Mouse (Mus musculus): ENCODE results near the gene Pea15a.
"Not testable (repeated sequence)": the region's sequence is repeated elsewhere in the genome, so short reads cannot be mapped to it uniquely, and the experiment has no call there.

Pea15a gene

DNA sequence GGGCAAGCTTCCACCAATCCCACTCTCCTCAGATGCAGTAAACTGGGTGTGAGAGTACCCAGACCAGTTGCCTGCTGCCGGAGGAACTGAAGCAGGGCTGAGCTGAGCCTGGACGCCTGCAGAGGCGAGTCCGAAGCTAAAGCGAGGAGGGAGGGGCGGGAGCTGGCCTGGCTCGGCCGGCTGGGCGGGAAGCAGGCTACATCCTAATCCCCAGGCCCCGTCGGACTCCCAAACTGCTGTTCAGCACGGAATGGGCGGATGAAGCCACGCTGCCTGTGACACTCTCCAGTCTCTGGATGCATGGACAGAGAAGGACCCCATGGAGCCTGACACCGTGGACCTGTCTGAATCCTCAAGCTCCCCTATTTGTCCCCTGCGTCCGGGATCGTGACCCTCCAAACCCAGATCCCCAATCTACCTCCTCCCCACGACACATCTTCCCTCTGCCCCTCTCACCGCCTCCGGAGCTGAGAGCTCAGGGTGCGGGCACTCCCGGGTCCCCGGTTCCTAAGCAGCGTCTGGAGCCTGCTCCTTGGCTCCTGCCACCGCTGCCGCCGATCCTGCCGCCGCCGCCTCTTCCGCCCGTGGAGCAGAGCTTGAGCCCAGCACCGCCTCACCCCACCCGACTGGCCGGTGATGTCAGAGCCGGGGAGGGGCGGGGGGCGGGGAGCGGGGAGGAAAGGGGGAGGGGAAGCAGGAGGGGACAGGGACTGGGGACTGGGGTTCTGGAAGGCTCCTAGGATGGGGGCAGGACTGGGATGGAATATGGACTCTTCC is at the start of gene Pea15a:
Gene Pea15a, minus strand, starts transcription at position 664 of the 777 bp plus-strand sequence.
- DNase-seq (ENCODE audit: low read depth, low spot score), result peak; percentile 76

- DNase-seq (ENCODE audit: low read depth, low spot score), result peak; percentile 48
These were observed 41.1 kb upstream of the Pea15a start for GRCm38 (mm10) chr1:172247679-172248078.

GRCm38 (mm10) chr1:172247216-172247615 is 40.6 kb upstream of the Pea15a start:
- no peak for DNase-seq (ENCODE audit: low read depth, low spot score)

GRCm38 (mm10) chr1:172244645-172245044 is 38.0 kb upstream of the Pea15a start:
- not testable (repeated sequence) for DNase-seq (ENCODE audit: low read depth, low spot score)

DNA sequence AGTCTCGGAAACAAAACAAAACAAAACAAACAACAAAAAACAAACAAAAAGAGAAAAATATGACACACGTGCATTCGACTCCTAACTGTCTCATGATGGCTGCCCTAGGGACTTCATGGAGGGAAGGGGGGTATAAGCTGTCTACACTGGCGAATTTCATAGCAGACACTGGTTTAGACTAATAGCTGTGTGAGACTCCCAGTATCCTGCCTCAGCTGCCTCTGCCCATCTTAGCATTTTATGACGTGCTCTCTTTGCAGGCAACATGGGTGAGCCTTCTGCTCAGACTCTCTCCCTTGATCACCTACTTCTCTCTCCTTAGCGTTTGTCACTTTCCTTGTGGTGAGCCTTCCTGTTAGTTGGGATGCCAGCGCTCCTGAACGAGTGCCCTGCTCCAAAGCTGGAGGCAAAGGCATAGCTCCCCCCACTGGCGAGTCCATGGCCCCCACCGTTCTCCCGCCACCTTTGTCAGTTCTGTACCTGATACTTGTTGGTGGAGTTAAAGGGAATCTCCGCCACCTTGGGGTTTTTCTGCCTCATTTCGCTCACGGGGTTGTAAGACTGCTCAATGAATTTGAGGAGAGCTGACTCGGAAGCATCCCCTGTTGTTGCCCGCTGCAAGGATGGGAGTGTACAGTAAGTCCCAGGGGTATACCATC is 37.1 kb upstream of the Pea15a start:
- DNase-seq (ENCODE audit: low read depth, low spot score), result peak; percentile 34

DNA sequence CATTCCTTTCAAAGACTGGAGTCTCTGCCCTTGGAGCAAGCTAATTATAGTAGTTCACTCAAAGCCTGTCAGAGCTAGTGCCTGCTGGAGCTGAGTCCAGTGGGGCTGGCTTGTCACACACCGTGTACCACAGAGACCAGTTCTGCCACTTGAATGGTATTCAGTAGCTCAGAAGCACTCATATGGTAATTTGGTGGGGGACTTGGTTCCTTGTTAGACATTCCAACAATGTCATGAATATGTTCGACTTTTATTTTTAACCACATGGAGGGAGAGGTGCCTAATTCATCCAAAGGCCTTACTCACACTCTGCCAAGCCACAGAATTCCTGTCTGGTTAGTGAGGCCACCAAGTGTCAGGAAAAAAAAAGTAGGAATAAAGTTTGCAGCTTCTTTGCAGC is 35.8 kb upstream of the Pea15a start:
- peak; percentile 64 for DNase-seq (ENCODE audit: low read depth, low spot score)

DNA sequence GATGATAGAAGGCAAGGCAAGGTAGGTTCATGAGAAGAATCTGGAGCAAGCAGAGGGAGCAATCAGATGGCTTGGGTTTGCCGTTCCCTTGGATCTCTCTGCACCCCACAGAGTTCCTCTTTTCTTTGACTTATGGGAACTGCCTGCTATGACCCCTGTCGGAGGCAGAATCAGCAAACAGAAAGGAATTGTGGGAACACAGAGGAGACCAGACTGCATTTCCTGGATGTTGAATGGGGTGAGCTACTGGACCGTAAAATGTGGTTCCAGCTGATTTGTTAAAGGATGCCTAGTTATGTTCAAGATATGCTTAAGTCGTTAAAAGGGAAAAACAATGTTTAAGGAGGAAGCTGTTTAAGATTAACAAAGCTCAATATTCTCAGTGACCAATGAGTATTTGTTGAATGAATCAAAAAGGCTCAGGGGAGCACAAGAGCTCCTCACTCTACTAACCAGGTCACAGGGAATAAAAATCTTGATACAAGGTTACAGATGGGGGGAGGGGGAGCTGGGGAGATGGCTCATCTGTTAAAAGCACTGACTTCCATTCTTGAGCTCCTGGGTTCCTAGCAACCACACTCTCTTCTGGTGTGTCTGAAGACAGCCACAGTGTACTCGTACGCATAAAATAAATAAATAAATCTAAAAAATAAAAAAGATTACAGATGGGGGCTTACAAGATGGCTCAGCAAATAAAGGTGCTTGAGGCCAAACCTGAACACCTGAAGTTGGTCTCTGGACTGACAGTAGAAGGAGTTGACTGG is 34.5 kb upstream of the Pea15a start:
- DNase-seq (ENCODE audit: low read depth, low spot score), result no peak

DNA sequence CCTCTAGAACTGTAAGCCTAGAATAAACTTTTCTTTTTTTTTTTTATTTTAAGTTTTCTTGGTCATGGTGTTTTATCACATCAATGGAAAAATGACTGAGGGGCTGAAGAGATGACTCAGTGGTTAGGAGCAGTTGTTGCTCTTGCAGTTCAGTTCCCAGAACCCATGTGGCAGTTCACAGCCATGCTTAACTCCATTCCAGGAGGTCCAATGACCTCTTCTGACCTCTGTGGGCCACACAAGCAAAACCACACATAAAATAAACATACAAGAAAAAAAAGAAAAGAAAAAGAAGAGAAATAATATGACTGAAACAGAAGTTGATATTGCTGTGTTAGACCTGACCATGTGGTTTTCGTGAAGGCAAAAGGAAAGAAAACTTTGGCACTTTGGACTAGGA is 22.6 kb upstream of the Pea15a start:
- DNase-seq (ENCODE audit: low read depth, low spot score), result no peak

- no peak for DNase-seq (ENCODE audit: low read depth, low spot score)
These were observed 21.6 kb upstream of the Pea15a start for GRCm38 (mm10) chr1:172228209-172228608.

DNA sequence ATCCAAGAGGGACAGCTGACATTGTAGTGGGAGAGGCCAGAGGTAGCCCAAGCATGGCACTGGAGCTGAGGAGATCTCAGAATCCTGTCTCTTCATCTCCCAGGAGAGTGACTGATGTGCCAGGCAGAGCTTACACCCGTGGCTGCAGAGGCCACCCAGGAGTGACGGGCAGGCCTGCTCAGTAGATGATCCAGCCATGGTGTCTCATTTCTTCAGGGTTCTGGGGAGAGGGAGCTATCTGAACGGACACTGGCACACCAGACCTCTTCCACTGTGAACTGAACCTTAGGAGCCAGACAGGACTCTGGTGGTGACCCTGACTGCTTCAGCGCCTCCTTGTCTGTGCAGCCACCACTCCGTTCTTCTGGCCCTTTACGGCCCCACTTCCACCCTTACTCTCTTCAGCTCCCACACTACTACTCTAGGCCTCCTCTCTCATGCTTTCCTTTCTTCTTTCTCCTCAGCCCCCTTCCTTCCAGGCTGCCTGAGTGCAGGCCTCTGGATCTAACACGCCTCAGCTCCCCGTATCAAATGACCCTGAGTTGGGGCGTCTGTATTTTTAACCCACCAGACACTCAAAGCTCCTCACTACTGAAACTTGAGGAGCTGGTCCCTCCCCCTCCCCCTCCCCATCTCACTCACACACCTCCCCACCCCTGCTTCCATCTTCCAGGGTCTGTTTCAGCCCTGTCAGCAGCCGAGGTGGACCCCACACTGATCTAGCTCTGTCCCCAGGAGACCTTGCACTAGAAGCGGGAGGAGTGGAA is 14.9 kb upstream of the Pea15a start:
- no peak for DNase-seq (ENCODE audit: low read depth, low spot score)

GRCm38 (mm10) chr1:172220414-172220813 is 13.8 kb upstream of the Pea15a start:
- no peak for DNase-seq (ENCODE audit: low read depth, low spot score)

DNA sequence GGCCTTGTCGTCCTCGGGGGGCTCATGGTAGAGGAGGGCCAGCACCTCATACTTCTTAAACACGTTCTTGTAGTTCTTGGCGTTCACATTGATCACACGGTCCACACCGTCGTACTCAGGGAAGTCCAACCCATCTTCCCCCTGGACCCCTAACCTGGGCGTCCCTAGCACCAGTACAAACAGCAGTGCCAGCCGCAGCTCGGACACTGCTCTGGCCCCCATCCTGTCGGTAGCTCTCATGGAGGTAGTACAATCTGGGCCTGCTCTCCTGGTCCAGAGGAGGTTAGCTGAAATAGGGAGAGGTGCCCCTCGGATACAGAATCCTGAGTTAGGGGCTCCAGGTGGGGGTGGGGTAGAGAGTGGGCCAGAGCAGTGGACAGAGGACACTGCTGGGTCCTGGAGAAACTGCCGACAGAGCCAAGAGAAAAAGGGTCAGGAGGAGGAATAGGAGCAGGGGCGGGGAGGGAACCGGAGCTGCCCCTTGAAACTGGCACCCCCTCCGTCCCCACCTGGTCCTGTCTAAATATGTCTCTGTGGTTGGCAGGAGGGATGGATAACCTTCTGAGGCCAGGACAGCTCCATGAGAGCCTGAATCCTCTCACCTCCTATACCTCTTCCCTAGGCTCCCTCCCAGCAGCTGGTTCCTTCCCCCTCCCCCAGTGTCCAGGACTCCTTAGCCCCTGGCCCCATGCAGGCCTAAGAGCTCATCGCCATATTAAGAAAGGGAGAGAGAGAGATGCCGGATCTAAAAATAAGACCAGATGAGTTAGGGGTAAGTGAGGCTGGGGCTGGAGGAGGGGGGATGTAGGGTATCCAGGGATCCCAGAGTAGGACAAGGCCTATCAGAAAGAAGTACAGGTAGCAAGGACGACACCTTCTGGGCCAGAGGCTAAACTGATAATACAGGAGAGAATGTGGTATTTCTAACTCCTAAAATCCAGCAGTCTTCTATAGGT is 13.1 kb upstream of the Pea15a start, which contains the start of gene Casq1:
Gene Casq1, minus strand, starts transcription at position 418 of the 956 bp plus-strand sequence.
- no peak for DNase-seq (ENCODE audit: low read depth, low spot score)

- DNase-seq (ENCODE audit: low read depth, low spot score), result peak; percentile 57
These were observed 11.7 kb upstream of the Pea15a start for GRCm38 (mm10) chr1:172218164-172218910.

GRCm38 (mm10) chr1:172217148-172217547 is 10.5 kb upstream of the Pea15a start:
- DNase-seq (ENCODE audit: low read depth, low spot score), result peak; percentile 96

- no peak for DNase-seq (ENCODE audit: low read depth, low spot score)
These were observed 8.1 kb upstream of the Pea15a start for GRCm38 (mm10) chr1:172214748-172215147.

DNA sequence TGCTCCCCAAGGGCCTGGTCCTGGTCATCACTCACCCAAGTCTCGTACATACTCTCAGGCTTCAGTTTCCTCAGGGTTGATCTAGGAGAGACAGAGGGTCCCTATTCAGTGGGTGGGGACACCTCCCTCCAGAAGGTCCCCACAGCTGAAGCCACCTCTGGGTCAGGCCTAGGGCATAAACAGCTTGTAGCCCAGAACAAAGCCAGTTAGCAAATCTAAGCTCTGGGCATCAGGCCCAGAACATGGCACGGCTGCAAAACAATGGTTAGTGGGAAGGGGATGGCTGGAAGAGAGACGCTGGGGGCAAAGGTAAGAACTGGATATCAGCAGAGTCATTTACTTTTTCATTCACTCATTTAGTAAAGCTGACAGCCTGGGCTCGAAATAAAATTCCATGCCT is 7.2 kb upstream of the Pea15a start:
- DNase-seq (ENCODE audit: low read depth, low spot score), result no peak

GRCm38 (mm10) chr1:172212776-172213175 is 6.2 kb upstream of the Pea15a start:
- peak; percentile 52 for DNase-seq (ENCODE audit: low read depth, low spot score)

- DNase-seq (ENCODE audit: low read depth, low spot score), result no peak
These were observed 544 bp upstream of the Pea15a start for GRCm38 (mm10) chr1:172207111-172207584.

DNA sequence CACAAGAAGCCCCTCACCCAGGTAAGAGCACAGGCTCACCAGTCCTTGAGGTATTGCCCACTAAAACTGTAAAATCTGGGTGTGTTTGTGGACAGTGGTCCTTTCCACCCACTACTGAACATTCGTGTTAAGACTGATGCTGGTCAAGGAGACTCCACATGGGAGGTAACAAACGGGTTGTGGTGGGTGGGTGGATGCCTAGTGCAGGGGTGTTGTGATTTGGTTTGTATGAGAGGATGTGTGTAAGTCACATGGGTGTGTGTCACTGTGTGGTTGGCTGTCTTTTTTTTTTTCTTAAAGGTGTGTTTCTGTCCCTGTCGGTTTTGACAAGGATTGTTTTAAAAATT is 890 bp downstream of the Pea15a start:
- DNase-seq (ENCODE audit: low read depth, low spot score), result no peak

All from ZHBTc4 (cell line).